Mouse (Mus musculus) embryonic fibroblast, embryonic 13.5 days (primary cell): ENCODE results near the gene Gm15517.

Experiments used
- CTCF ChIP-seq: IDR thresholded peaks from 2 replicates; pipeline ENCODE4 v1.5.1; 2011; ENCODE audit warnings: mild to moderate bottlenecking, control low read depth, low read length, moderate library complexity, borderline replicate concordance; ENCODE audit not compliant: insufficient read depth
- POLR2A ChIP-seq: IDR thresholded peaks from 2 replicates; pipeline ENCODE4 v1.6.1; 2011; ENCODE audit warnings: low read depth, mild to moderate bottlenecking, control low read depth, low read length, moderate library complexity

DNA sequence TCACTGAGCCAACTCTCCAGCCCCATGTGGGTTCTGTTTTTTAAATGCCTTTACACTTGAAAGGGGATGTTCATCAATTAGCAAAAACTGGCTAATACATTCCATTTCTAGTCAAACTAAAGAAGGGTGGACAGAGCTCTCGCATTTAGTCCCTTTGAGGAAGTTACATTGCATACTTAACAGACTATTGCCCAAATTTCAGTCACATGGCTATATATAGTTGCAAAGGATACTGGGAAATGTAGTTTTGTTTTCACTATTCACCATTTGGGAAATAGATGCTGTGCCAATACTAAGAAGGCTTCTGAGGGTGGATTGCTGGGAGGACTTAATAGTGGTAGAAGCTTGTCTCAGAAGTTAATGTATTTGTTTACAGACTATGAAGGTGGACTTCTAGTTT, 19.7 kb downstream of the Gm15517 start:
- no peak for TF ChIP-seq POLR2A
- TF ChIP-seq CTCF: no peak
